Mouse (Mus musculus) embryo, embryonic 11 days (tissue): ENCODE data around the gene Cep57l1.

ENCODE experiments used
- DNase-seq: peaks from one replicate; pipeline ENCODE4 v3.0.0-alpha.2; 2015

The Cep57l1 gene

DNA sequence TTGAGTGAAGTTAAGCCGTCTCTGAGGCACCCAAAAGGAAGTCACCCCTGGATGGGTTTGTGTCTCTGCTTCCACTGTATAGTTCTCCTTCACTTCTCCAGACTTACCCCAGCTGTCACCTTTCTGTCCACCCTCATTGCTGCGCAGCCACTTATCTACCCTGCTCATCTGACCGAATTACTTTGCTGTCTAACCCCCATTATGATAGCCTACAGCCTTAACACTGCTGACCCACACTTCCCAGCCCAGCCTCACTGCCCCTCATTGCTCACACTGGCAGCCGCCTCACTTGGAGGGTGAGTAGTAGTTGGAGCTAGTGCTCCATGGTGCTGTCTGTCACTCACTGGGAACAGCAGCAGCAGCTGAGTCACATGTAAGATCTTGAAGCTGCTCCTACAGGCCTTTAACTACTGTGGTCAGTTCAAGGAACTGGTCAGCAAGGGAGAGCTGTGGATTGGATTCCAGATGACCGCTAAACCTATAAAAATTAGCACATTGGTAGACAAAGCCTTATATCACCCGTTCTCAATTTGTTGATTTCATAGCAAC lies 4.7 kb upstream of the Cep57l1 start:
- DNase-seq = no peak

DNA sequence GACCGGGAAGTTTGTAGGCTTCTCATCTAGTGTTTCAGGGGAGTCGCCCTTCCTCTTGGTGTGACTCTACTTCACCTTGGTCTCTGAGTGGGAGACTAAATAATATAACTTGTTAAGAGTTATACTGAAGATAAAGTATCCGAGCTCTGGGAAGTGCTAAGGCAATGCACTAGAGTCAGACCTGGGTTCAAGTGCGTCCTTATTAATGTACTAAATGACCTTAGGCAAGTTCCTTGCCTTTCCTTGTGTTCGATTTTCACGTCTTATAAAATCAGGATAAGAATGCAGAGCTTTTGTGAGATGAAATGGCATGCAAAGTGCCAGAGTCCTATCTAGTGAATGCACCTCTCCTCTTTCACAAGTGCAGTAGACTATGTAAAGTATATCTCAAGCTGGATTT lies 2.9 kb upstream of the Cep57l1 start:
- no peak for DNase-seq

DNA sequence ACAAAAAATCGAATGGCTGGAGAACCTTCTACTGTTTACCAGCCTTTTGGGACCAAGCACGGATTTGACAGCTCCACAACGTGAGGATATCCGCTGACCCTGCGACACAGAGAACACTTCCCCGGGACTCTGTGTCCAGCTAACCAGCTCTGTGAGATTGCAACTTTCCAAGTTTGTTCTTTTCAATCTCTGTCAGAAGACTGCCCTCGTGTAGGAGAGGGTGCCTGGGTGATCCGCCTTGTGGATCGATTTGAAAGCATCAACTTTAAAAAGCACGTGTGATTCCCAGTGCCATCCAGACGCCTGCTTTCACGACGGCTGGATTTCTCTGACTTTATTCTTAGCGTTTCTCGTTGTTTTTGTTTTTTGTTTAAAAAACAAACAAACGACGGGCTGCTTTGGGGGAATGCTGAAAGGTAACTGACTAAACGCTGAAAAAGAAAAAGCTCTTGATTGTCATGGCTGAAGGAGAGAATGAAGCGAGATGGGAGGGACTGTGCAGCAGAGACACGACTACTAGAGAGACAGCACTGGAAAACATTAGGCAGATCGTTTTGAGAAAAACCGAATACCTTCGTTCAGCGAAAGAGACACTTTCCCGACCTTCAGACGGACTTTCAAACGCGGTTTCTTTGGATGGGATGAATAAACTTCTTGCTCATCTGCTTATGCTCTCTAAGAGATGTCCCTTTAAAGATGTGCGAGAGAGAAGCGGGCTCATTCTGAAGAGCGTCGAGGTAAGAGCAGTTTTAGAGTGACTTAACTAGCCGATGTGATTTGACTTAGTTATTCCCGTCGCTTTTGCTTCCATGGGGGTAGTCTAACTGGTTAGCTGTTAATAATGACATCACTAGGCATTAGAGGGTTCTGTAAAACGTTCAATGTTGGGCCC lies 1.1 kb upstream of the Cep57l1 start:
- peak; percentile 16 for DNase-seq

DNA sequence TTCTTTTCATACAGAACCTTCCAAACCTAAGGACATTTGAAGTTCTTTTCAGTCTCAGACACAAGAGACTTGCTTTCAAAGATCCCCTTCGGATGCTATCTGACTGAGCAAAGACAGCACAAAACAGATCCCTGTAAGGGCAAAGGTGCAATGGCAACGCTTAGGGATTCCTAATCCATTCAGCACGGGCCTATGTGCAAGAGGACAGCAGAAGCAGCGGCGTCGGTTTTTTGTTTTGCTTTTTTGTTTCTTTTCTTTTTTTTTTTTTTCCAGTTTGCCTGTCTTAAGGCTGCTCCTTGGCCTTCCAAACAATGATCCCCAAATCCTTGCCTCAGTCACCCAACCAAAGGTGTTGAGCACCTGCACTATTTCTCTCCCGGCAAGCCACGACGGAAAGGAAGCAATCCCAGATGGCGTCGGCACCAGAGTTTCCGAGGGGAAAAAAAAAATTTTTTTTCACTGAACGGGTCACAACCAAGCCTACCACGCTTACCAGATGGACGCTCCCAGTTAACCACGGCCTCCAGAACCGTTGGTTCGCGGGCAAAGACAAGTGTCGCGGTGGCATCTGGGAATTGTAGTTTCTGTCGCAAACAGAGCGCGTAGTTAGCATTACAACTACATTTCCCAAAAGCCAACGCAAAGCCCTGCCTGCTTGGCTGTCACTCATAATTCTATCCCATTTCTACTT lies 446 bp downstream of the Cep57l1 start:
- peak; percentile 95 for DNase-seq

DNA sequence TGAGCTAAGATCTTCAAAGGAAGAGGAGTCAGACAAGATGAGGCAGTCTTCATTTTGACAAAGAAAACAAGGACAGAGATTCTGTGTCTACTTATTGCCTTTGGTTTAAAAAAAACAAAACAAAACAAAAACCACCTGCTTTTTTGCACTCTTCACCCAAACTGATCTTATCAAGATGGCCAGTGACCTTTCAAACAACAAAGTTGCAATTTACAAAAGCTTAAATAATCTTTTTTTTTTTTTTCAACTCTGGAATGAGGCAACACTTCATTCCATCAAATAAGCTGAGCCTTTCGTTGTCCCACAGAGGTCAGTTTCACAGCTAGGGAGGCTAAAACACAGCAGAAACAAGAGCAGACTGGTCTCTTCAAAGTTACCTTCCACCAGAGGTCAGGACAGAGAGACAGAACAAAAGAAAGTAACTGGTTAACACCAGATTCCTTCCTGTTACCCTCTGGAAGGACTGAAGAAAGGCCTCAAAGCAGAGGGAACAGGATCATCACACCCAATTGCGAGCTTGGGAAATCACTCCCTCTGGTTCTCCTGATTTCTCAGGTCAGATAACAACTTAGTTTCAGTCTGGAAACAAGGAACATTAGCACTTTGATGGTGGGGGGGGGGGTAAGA lies 3.8 kb downstream of the Cep57l1 start:
- no peak for DNase-seq

DNA sequence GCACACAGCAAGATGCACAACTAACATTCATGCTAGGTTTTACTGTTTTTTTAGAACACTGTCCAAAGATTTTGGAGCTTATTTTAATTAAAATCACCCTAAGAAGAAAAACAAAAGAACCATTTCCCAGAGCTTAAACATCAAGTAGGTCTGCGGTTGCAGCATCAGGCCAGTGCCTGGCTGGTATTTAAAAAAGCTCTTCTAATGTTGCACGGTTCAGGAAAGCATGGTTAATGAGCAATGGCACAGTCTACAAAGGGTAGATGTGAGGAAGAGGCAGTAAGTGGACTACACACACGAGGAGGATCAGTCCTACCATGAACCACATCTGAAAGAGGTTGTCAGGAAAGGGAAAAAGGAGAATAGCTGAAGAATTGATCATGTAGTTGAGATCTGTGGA lies 5.0 kb downstream of the Cep57l1 start:
- no peak for DNase-seq

DNA sequence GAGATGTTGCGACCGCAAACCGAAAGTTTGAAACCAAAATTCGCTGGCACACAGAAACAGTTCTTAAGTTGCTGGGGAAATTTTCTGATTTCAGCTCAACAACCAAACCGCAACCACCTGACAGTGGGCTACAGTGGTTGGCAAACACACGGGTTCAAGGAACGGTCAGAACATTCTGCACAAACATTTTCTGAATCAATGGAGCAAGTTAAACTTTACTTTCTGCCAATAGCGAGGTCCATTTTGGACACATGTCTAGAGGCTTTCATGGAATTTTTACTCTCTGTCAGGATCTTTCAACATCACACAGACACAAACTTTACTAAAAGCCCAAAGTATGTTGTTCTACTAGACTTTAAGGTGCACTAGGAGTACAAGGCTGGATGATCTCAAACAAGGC lies 6.2 kb downstream of the Cep57l1 start:
- DNase-seq = no peak

DNA sequence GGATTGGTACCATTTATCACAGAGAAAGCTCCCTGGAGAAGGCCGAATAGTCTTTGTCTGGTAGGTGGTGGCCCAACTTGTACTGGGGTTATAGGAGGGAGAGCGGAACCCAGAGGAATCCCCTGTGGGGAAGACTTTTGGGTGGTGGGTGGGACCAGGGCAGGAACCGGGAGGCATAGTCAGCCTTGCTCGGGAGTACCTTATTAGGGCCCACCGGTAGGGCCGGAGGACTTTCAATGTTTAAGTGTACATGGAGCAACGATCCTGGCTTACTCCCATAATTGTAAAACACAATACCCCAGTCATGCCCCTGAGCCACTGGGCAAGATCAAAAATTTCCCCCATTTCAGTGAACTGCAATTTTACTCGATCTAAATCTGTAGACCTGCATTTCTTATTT lies 12.4 kb downstream of the Cep57l1 start:
- DNase-seq = no peak

DNA sequence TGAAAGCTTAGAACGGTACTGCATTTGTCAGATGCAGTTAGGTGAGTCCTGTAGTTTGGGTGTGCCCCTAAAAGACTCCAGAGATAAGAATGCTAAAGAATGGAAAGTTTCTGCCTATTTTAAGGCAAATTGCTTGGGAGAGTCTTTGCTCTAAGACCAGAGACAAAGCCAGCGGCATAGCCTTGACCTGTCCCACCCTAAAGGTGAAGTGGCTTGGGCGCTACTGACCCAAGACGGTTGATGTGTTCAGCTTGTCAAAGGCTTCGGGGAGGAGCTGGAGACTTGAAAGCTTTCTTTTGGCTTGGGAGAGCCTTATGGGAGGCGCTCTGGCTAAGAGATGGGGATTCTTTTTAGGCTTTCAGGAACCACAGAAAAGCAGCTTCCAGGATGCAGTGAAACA lies 17.3 kb downstream of the Cep57l1 start:
- DNase-seq = no peak

DNA sequence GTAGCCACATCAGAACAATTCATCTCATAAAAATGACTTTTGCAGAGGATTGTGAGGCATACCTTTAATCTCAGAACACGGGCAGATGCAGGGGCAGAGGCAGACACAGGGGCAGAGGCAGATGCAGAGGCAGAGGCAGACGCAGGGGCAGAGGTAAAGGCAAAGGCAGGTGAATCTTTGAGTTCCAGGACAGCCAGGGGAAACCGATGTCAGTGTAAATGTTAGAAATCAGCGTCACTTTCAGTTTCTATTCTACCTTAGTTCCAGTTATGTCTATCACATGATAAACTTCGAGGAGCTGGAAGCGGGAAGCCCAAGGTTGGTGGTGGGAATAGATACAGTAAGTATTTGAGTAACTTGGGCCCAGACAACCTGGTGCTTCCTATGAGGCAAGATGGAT lies 42.4 kb downstream of the Cep57l1 start:
- no peak for DNase-seq

DNA sequence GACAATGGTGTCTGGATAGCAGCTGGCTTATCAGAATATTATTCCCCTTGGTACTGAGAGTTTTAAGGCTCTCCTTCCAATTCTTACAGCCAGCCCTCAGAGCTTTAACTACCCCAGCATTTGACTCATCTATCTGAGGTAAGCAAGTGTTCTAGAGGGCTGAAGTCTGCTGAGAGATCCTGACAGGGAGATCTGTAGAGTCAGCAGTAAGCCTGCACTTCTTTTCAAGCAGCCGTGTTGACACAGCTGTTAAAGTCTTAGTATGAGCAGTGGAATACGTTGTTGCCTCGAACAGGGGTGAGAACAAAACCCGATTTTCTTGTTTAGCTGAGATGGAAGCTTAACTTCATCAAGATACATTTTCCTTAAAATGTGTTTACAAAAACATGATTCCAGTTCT lies 43.4 kb downstream of the Cep57l1 start:
- DNase-seq = peak; percentile 18

DNA sequence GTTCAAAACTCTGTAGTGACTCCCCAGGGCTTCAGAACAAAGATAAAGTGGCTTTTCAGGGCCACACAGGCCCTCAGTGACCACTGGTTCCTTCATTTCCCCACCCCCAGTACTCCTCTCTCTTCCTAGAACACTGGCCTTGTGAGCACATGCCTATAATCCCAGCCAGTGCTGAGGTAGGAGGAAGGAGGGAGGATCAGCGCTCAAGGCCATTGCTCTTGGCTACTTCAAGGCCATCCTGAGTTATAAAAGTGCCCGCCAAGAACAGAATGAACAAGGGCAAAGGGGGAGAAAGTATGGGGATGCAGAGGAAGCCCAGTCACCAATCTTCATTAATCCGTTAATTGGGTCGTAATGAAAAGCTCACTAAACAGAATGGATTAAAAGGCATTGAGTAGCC lies 44.1 kb downstream of the Cep57l1 start:
- no peak for DNase-seq

DNA sequence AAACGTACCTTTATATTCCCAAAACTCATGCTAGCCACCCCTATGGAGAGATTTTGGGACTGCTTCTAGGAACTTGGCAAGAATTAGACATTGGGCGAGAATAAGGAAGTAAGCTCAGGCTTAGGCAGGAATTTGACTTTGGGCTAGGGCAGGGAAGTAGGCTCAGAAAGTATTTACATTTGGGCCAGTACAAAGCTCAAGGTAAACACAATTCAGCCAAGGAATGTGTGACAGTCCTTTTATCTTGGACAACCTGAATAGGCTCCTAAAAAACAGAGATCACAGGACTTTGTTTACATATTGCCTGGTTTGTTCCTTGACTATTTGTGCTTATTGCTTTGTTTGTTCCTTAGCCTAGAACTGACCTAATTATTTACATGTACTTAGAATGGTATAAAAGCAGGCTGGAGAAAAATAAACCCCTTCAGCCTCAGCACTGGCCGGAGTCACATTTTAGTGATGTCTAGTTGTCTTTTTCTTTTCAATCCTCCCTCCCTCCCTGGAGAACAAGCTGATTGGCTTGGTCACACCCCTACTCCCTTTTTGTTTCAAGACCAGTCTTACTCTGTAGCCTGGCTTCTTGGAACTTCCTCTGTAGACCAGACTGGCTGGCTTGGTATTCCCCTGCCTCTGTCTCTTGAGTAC lies 45.8 kb downstream of the Cep57l1 start:
- DNase-seq = no peak

DNA sequence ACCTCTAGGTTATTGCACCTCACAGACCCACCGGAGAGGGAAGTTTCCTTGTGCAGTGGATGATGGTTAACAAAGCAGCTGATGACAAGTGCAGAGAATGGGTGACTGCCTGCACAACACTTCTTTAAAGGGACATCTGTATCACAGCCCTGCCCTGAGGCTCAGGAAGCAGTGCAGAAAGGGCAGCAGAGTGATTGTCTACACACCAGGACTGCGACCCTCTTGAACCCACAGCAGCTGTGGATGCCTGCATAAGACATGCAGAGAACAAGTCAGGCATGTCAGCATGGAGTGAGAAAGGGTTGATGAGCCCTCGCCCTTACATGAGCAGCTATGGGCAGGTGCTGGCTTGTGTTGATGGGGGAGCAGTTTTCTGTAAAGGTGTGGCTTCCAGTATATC lies 48.8 kb downstream of the Cep57l1 start:
- DNase-seq = no peak

DNA sequence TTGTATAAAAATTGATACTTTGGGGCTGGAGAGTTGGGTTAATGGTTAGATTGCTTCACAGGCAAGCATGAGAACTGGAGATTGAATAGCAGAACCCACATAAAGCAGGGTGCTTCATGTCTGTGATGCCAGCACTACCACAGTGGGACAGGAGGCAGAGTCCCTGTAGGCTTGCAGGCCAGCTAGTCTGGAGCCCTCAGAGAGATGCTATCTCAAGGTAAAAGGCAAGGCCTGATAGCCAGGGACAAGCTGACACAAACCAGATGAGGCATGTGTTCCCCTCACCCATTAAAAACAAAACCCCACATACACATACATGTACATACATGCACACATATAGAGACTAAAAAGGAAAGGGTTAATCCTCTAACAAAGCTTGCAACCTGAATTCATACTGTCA lies 51.6 kb downstream of the Cep57l1 start:
- no peak for DNase-seq

DNA sequence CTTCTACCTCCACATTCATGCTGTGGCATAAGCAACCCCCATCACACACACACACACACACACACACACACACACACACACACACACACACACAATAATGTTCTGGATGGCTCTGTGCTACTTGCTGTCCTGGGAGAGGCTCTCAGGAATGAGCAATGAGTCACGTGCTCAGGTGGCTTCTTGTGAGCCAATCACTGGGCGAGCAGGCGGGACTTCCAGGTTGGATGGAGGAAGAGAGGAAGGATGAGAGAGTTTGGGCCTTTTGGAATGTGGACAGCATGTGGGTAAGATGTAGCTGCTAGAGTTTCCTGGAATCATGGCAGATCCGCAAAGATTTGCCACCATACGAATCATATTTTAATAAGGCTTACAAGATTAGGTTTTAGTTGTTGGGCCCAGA lies 52.4 kb downstream of the Cep57l1 start:
- no peak for DNase-seq

DNA sequence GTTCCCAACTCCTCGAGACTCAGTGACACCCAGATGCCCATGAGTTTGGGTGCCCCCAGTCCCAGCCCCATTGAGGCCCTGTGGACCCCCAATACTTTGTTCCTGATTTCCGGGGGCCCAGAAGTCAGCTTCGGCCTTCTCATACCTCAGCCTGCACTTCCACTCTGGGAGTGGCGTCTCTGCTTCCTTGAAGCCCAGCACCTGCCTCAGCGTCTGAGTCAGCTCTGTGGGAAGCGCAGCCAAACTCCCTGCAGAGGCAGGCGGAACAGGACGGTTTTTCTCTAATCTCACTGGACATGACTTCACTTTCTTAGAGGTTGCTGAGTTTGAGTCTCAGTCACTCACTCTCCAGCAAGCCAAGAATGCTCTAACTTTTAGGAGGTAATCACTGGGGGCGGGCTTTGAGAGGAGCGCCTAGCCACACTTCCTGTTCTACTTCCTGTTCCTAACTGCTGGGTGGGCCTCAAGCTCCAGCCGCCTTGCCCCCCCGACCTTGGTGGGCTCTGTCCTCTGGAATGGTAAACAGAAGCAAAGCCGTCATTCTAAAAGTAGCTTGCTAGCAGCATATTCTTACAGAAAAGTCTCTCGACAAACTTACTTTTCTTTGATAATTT lies 57.7 kb downstream of the Cep57l1 start:
- DNase-seq = no peak

DNA sequence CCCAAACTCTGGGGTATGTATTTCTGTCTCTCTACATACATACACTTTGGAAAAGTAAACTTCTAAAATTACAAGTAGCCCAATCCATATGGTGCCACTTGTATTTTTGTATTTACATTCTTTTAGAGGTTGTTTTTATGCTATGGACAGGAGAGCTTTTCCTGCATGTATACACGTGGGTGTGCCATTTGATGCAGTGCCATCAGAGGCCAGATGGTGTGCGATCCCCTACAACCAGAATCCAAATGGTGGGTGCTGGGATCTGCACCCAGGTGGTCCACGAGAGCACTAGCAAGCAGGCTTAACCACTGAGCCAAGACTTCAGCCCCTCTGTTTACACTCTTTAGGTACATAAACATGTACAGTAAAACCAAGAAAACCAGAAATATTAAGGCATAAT lies 60.4 kb downstream of the Cep57l1 start:
- no peak for DNase-seq

DNA sequence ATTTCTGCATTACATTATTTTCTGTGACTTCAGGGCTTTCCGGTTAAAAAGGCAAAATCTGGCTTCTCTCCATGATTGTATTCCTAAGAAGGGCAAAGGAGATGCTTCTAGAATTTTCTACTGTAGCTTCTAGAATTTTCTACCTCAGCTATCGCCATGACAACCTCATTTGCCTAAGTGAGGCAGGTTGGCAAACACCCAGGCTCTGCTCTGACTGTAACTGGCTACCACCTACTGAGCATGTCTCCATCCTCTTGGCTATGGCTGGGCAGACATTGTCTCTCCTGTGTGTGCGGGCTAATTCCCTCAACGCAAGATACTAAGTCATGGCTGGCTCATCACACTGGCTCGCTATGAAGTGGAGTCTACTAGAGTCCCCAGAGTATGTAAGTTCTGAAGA lies 63.1 kb downstream of the Cep57l1 start:
- DNase-seq = no peak

DNA sequence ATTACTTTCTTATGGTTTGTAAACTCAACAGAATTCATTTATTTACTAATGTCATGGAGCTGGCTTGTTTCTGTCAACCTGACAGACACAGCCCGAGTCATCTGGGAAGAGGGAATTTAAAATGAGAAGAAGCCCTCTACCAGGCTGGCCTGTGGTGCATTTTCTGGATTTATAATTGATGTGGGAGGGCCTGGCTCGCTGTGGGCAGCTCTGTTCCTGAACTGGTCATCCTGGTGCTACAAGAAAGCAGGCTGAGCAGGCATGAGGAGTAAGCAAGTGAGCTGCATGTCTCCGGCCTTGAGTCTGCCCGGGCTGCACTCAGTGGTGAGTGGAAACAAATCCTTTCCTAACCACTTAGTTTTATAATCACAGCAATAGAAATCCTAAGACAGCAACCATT lies 65.7 kb downstream of the Cep57l1 start:
- DNase-seq = no peak

DNA sequence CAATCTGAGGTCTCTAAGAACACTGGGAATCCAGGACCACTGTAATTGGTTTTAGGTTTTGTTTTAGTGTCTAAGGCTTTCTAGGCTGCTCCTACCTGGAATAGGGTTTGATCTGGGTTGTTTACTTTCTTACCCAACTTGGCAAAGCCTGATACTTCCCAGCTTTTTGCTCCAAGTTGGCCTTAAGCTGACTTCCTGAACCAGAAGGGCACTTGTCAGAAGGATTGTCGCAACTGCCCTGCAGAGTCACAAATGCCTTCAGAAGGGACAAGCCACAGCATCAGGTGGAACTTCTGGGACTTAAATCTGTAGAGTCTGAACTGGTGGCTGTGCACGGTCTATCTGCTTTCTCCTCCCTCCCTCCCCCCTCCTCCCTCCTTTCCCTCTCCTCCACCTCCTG lies 69.5 kb downstream of the Cep57l1 start:
- no peak for DNase-seq

DNA sequence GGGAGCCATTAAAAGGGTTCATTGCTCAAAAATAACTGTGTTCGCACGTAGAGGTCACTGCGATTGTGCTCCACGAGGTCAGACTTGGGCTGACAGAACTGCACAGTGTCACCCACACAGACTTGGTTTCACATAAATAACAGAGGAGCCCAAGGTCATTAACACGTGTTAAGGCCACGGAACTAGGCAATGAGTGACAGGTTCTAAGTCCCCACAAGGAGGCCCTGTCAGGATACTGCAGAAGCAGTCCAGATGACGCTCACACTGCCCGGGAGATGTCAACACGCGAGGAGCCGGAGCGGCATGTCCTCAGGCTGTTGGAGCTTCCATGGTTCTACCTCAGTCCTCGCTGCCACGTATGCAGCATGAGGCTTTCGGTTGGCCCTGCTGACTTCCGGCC lies 72.4 kb downstream of the Cep57l1 start:
- no peak for DNase-seq

DNA sequence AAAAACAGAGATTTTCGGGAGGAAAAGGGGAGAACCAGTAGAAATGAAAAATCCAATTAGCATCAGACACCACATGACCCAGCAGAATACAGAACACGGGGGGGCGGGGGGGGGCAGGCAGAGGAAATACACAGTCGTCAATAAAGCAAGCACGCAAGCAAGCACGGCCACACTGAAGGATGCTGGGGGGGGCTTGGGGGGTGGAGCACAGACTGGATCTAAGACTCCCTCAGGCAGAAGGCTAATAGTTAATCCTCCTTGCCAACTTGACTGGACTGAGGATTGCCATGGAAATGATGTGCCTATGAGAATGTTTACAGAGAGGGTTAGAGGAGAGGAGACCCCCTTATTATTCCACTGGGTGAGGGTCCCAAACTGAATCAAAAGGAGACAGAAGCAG lies 74.3 kb downstream of the Cep57l1 start:
- no peak for DNase-seq
